Mouse (Mus musculus) stomach, postnatal 0 days (tissue): ENCODE measurements at regions not wholly inside any gene's neighbourhood (a gene's known extent, or its start where the extent isn't known, plus 50 kb on each side); places are given as distances from the start of the nearest gene placed in this dataset.

ENCODE experiments used
- ATAC-seq: fragments of 200-750 bp; cut with Nextera tagmentation; 2 replicates; pipeline ENCODE4 v1.8.0; 2017; ENCODE audit not compliant: low FRiP score, low TSS enrichment
- DNase-seq: peaks from one replicate; pipeline ENCODE4 v3.0.0-alpha.2; 2016; ENCODE audit warnings: low spot score
- H3K27ac ChIP-seq: fragments of 300-500 bp; sonication (generic); replicated peaks from 2 replicates; pipeline ENCODE4 v1.5.1; 2014; ENCODE audit warnings: mild to moderate bottlenecking, control low read depth
- H3K27me3 ChIP-seq: fragments of 300-500 bp; sonication (generic); 2 replicates; pipeline ENCODE4 v1.6.1; 2014; ENCODE audit warnings: low read length; ENCODE audit not compliant: control insufficient read depth, insufficient read depth
- H3K36me3 ChIP-seq: fragments of 300-500 bp; sonication (generic); 2 replicates; pipeline ENCODE4 v1.6.1; 2014; ENCODE audit warnings: low read length, mixed read lengths; ENCODE audit not compliant: control insufficient read depth, insufficient read depth
- H3K4me1 ChIP-seq: fragments of 300-500 bp; sonication (generic); replicated peaks from 2 replicates; pipeline ENCODE4 v1.6.1; 2014; ENCODE audit warnings: antibody characterized with exemption; ENCODE audit not compliant: control insufficient read depth, insufficient read depth
- H3K4me2 ChIP-seq: fragments of 300-500 bp; sonication (generic); replicated peaks from 2 replicates; pipeline ENCODE4 v1.6.1; 2014; ENCODE audit warnings: low read depth, mild to moderate bottlenecking, control low read depth, moderate library complexity
- H3K4me3 ChIP-seq: fragments of 300-500 bp; sonication (generic); 2 replicates; pipeline ENCODE4 v1.5.1; 2014; ENCODE audit warnings: low read depth, low read length, control low read depth
- H3K9ac ChIP-seq: fragments of 300-500 bp; sonication (generic); 2 replicates; pipeline ENCODE4 v1.6.1; 2014; ENCODE audit warnings: mild to moderate bottlenecking, low read length, control low read depth, mixed read lengths
- H3K9me3 ChIP-seq: fragments of 300-500 bp; sonication (generic); 2 replicates; pipeline ENCODE4 v1.6.1; 2016; ENCODE audit warnings: low read length; ENCODE audit not compliant: control insufficient read depth
- CTCF ChIP-seq: IDR thresholded peaks from 2 replicates; pipeline ENCODE4 v1.5.1; 2016; ENCODE audit warnings: antibody characterized with exemption, low read depth, mild to moderate bottlenecking, moderate library complexity
- EP300 ChIP-seq: optimal IDR thresholded peaks from 2 replicates; pipeline ENCODE3; 2016; ENCODE audit warnings: antibody characterized with exemption
- WGBS: fragments of 180-500 bp; shearing (Covaris S2); extraction: QIAGEN DNeasy Blood & Tissue Kit; methylation state at CpG from one replicate; pipeline ENCODE4 v1.1.7; 2014; 5-methylcytosine and 5-hydroxymethylcytosine counted together

- Histone ChIP-seq H3K4me3 (no peak overlapping the region), H3K4me1 (no peaks in the 10 kb centered on the region), H3K9ac (no peak overlapping the region), H3K27me3 (no peaks in the 10 kb centered on the region), H3K9me3 (no peaks in the 10 kb centered on the region), H3K27ac (no peak overlapping the region), H3K4me2 (no peak overlapping the region), H3K36me3 (no peaks in the 10 kb centered on the region)
- ATAC-seq: no peak
- no peak for DNase-seq
- TF ChIP-seq EP300 (no peak), CTCF (no peak)
Observed at GRCm38 (mm10) chr3:98994086-98994485, 101.0 kb upstream of the Hao2 start.

GRCm38 (mm10) chr3:99030636-99031035, 110.2 kb upstream of the Wars2 start:
- H3K9me3 ChIP-seq: no peaks in the 10 kb centered on the region
- no peak overlapping the region for H3K27ac ChIP-seq
- no peak overlapping the region for H3K4me3 ChIP-seq
- ATAC-seq (no peak), DNase-seq (no peak)
- H3K9ac ChIP-seq: no peak overlapping the region
- no peak for TF ChIP-seq CTCF
- TF ChIP-seq EP300: no peak
- WGBS: 17% methylated on average over 1 of the region's 1 CpGs
- H3K4me2 ChIP-seq: no peak overlapping the region
- no peaks in the 10 kb centered on the region for H3K36me3 ChIP-seq
- H3K4me1 ChIP-seq: no peaks in the 10 kb centered on the region
- no peaks in the 10 kb centered on the region for H3K27me3 ChIP-seq

GRCm38 (mm10) chr3:99046190-99046589, 94.7 kb upstream of the Wars2 start:
- Histone ChIP-seq H3K36me3 (no peaks in the 10 kb centered on the region), H3K4me3 (no peak overlapping the region), H3K27me3 (no peaks in the 10 kb centered on the region), H3K4me2 (no peak overlapping the region), H3K4me1 (no peaks in the 10 kb centered on the region), H3K9me3 (no peaks in the 10 kb centered on the region), H3K9ac (no peak overlapping the region), H3K27ac (no peak overlapping the region)
- ATAC-seq (no peak), DNase-seq (no peak)
- WGBS: 74% methylated on average over 6 of the region's 6 CpGs
- TF ChIP-seq CTCF (no peak), EP300 (no peak)

GRCm38 (mm10) chr3:99047156-99047555, 93.7 kb upstream of the Wars2 start:
- DNase-seq (no peak), ATAC-seq (no peak)
- Histone ChIP-seq H3K27ac (no peak overlapping the region), H3K4me2 (no peak overlapping the region), H3K27me3 (no peaks in the 10 kb centered on the region), H3K36me3 (no peaks in the 10 kb centered on the region), H3K4me1 (no peaks in the 10 kb centered on the region), H3K9ac (no peak overlapping the region), H3K9me3 (no peaks in the 10 kb centered on the region), H3K4me3 (no peak overlapping the region)
- 69% methylated on average over 5 of the region's 5 CpGs for WGBS
- no peak for TF ChIP-seq CTCF
- no peak for TF ChIP-seq EP300

GRCm38 (mm10) chr3:99049305-99049704, 91.6 kb upstream of the Wars2 start:
- Histone ChIP-seq H3K9ac (no peak overlapping the region), H3K4me2 (no peak overlapping the region), H3K27me3 (no peaks in the 10 kb centered on the region), H3K4me1 (no peaks in the 10 kb centered on the region), H3K4me3 (no peak overlapping the region), H3K9me3 (no peaks in the 10 kb centered on the region), H3K27ac (no peak overlapping the region), H3K36me3 (no peaks in the 10 kb centered on the region)
- 70% methylated on average over 2 of the region's 2 CpGs for WGBS
- DNase-seq (no peak), ATAC-seq (no peak)
- TF ChIP-seq EP300: no peak
- TF ChIP-seq CTCF: peak; percentile 28; the same call in 1 of the 2 replicates

- H3K9ac ChIP-seq: no peak overlapping the region
- no peak for TF ChIP-seq EP300
- no peak for TF ChIP-seq CTCF
- no peak overlapping the region for H3K27ac ChIP-seq
- WGBS: 88% methylated on average over 4 of the region's 4 CpGs
- H3K4me2 ChIP-seq: no peak overlapping the region
- H3K4me3 ChIP-seq: no peak overlapping the region
- H3K9me3 ChIP-seq: no peaks in the 10 kb centered on the region
- DNase-seq (no peak), ATAC-seq (no peak)
- no peaks in the 10 kb centered on the region for H3K36me3 ChIP-seq
- H3K4me1 ChIP-seq: no peaks in the 10 kb centered on the region
- no peaks in the 10 kb centered on the region for H3K27me3 ChIP-seq
Observed at GRCm38 (mm10) chr3:99052176-99052575, 88.7 kb upstream of the Wars2 start.
